Mouse (Mus musculus) neural tube, embryonic 13.5 days (tissue): Measurements from ENCODE around the gene Tpt1. TPM values are rescaled to one million over a fixed set of nuclear protein-coding genes. Genes with fewer than 3 reads are reported as not detected.

Experiments used
- ATAC-seq: fragments of 200-750 bp; cut with Nextera tagmentation; 2 replicates; pipeline ENCODE4 v1.8.0; 2017; ENCODE audit warnings: low read depth, mild to moderate bottlenecking, moderate TSS enrichment, moderate library complexity
- H3K27ac ChIP-seq: fragments of 300-500 bp; sonication (generic); replicated peaks from 2 replicates; pipeline ENCODE4 v1.5.1; 2015; ENCODE audit warnings: moderate library complexity, mild to moderate bottlenecking, inconsistent platforms
- H3K27me3 ChIP-seq: fragments of 300-500 bp; sonication (generic); 2 replicates; pipeline ENCODE4 v1.6.1; 2015; ENCODE audit warnings: mild to moderate bottlenecking, inconsistent platforms
- H3K36me3 ChIP-seq: fragments of 300-500 bp; sonication (generic); 2 replicates; pipeline ENCODE4 v1.6.1; 2015; ENCODE audit warnings: mild to moderate bottlenecking, inconsistent platforms
- H3K4me1 ChIP-seq: fragments of 300-500 bp; sonication (generic); replicated peaks from 2 replicates; pipeline ENCODE4 v1.6.1; 2015; ENCODE audit warnings: inconsistent platforms
- H3K4me2 ChIP-seq: fragments of 300-500 bp; sonication (generic); 2 replicates; pipeline ENCODE4 v1.6.1; 2015; ENCODE audit warnings: inconsistent platforms, mild to moderate bottlenecking, moderate library complexity
- H3K4me3 ChIP-seq: fragments of 300-500 bp; sonication (generic); 2 replicates; pipeline ENCODE4 v1.5.1; 2015; ENCODE audit warnings: mild to moderate bottlenecking, inconsistent platforms
- H3K9ac ChIP-seq: fragments of 300-500 bp; sonication (generic); 2 replicates; pipeline ENCODE4 v1.6.1; 2015; ENCODE audit warnings: moderate library complexity, mild to moderate bottlenecking, inconsistent platforms
- H3K9me3 ChIP-seq: fragments of 300-500 bp; sonication (generic); 2 replicates; pipeline ENCODE4 v1.6.1; 2016; ENCODE audit warnings: inconsistent platforms
- WGBS: fragments of 180-500 bp; shearing (Covaris S2); methylation state at CpG from one replicate; pipeline ENCODE4 v1.1.7; 2015; 5-methylcytosine and 5-hydroxymethylcytosine counted together
- polyA plus RNA-seq: library from polyadenylated mRNA; unstranded; fragments of >200 nt; fragmentation: Nextera tagmentation; extraction: Ambion mirVana; gene quantifications from 2 replicates; pipeline ENCODE4 v1.2.1, GENCODE M21; 2015

Gene Tpt1
- 917 and 951 TPM in 2 replicates for polyA plus RNA-seq

DNA sequence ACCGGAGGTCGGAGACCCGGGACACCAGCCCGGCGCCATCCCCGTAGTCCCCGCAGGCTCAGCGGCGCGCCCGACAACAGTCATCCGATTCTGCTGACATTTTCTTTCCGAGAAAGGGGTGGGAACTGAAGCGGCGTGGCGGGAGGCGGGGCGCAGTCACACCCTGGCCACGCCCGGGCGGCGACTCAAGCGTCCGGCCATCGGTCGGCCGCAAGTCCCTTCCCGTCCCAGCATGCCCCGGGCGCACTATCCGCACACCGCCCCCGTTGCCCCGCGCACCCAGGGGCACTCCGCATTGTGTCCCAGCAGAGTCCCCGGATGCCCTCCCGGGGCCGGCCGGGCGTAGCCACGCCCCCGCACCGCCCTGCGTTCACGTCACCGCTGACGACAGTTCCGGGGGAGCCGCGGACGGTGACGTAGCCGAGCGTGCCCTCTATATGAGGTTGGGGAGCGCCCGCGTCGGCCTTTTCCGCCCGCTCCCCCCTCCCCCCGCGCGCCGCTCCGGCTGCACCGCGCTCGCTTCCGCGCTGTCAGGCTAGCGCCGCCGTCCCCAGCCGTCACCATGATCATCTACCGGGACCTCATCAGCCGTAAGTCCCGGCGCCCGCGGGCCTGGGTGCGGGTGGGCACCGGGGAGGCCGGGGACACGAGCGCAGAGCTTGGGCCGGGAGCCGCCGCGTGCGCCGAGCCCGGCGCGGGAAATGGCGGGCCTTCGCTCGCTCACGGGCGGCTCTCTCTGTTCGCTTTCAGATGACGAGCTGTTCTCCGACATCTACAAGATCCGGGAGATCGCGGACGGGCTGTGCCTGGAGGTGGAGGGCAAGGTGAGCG is at the start of gene Tpt1:
Gene Tpt1, plus strand, starts transcription at position 227 of the 831 bp plus-strand sequence.
- Histone ChIP-seq H3K27ac (peak within 1 kb of the TSS; percentile 99), H3K27me3 (no peaks in the 10 kb centered on the region), H3K4me3 (peak within 1 kb of the TSS; percentile 73), H3K9me3 (no peaks in the 10 kb centered on the region), H3K4me2 (peak within 1 kb of the TSS; percentile 74), H3K4me1 (peaks cover 44% of the 10 kb centered on the region), H3K9ac (peak within 1 kb of the TSS; percentile 96), H3K36me3 (peaks cover 36% of the 10 kb centered on the region)
- under 1% methylated on average over 106 of the region's 108 CpGs for WGBS
- ATAC-seq: peak; percentile 98

GRCm38 (mm10) chr14:75795918-75796317 is 49.0 kb upstream of the Tpt1 start:
- no peak for ATAC-seq
- Histone ChIP-seq H3K4me3 (no peak overlapping the region), H3K4me1 (no peaks in the 10 kb centered on the region), H3K36me3 (no peaks in the 10 kb centered on the region), H3K9me3 (no peaks in the 10 kb centered on the region), H3K27me3 (no peaks in the 10 kb centered on the region), H3K4me2 (no peak overlapping the region), H3K27ac (no peak overlapping the region), H3K9ac (no peak overlapping the region)
- 91% methylated on average over 4 of the region's 4 CpGs for WGBS

- H3K4me2 ChIP-seq: no peak overlapping the region
- no peak for ATAC-seq
- no peak overlapping the region for H3K4me3 ChIP-seq
- 38% methylated on average over 5 of the region's 5 CpGs for WGBS
- no peak overlapping the region for H3K27ac ChIP-seq
- H3K27me3 ChIP-seq: no peaks in the 10 kb centered on the region
- no peaks in the 10 kb centered on the region for H3K36me3 ChIP-seq
- no peak overlapping the region for H3K9ac ChIP-seq
- no peaks in the 10 kb centered on the region for H3K9me3 ChIP-seq
- no peaks in the 10 kb centered on the region for H3K4me1 ChIP-seq
Observed at GRCm38 (mm10) chr14:75797769-75798386, 47.0 kb upstream of the Tpt1 start.

- H3K4me3 ChIP-seq: no peak overlapping the region
- H3K9me3 ChIP-seq: no peaks in the 10 kb centered on the region
- no peaks in the 10 kb centered on the region for H3K36me3 ChIP-seq
- ATAC-seq: no peak
- H3K27me3 ChIP-seq: no peaks in the 10 kb centered on the region
- H3K4me2 ChIP-seq: no peak overlapping the region
- H3K27ac ChIP-seq: no peak overlapping the region
- H3K4me1 ChIP-seq: no peaks in the 10 kb centered on the region
- no peak overlapping the region for H3K9ac ChIP-seq
- WGBS: 69% methylated on average over 8 of the region's 8 CpGs
Observed at GRCm38 (mm10) chr14:75807800-75808199, 37.1 kb upstream of the Tpt1 start.

GRCm38 (mm10) chr14:75809931-75810330 is 35.0 kb upstream of the Tpt1 start:
- Histone ChIP-seq H3K4me1 (no peaks in the 10 kb centered on the region), H3K36me3 (no peaks in the 10 kb centered on the region), H3K27me3 (no peaks in the 10 kb centered on the region), H3K27ac (no peak overlapping the region), H3K4me2 (no peak overlapping the region), H3K9me3 (no peaks in the 10 kb centered on the region), H3K9ac (no peak overlapping the region), H3K4me3 (no peak overlapping the region)
- no peak for ATAC-seq
- WGBS: 76% methylated on average over 6 of the region's 6 CpGs

DNA sequence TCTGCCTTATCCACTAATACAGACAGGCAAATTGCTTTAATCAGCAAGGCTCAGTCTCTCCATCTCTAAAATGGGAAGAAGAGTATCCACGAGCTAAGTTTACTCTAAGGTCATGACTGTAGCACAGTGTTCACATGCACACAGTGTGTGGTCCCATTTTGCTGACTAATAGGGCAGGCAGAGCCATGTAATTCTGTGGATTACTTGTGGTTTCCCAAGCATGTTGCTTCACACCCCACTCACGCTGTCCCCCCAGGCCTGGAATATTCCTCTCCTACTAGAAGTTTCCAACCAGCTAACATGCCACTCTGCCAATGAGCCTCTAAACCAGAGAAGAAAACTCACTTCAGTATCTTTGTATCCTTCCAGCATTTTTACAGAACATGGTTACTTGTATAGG is 26.4 kb upstream of the Tpt1 start:
- no peak overlapping the region for H3K9ac ChIP-seq
- H3K27me3 ChIP-seq: no peaks in the 10 kb centered on the region
- no peak overlapping the region for H3K27ac ChIP-seq
- H3K4me3 ChIP-seq: no peak overlapping the region
- no peaks in the 10 kb centered on the region for H3K36me3 ChIP-seq
- no peaks in the 10 kb centered on the region for H3K4me1 ChIP-seq
- ATAC-seq: no peak
- H3K9me3 ChIP-seq: no peaks in the 10 kb centered on the region
- 93% methylated on average over 2 of the region's 2 CpGs for WGBS
- no peak overlapping the region for H3K4me2 ChIP-seq

DNA sequence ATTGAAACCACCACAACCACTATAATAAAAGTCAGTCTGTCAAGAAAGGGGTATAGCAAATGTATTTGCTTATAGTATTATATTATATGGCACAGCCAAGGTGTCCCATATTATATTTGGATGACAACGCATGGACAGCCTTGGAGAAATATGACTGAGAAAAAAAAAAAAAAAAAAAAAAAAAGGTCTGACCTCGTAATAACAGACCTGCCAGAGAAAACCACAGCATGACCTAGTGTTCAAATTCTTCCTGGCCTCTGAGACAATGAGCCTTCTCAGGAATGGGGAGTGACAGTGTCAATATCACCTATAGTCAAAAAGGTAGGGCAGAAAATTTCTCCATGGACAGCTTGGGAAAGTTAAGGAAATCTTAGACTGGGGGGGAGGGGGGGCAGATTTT is 25.6 kb upstream of the Tpt1 start:
- no peak overlapping the region for H3K4me3 ChIP-seq
- no peaks in the 10 kb centered on the region for H3K9me3 ChIP-seq
- H3K4me1 ChIP-seq: no peaks in the 10 kb centered on the region
- no peaks in the 10 kb centered on the region for H3K27me3 ChIP-seq
- H3K36me3 ChIP-seq: no peaks in the 10 kb centered on the region
- H3K4me2 ChIP-seq: no peak overlapping the region
- no peak for ATAC-seq
- H3K27ac ChIP-seq: no peak overlapping the region
- no peak overlapping the region for H3K9ac ChIP-seq
- 87% methylated on average over 2 of the region's 2 CpGs for WGBS

- WGBS: 85% methylated on average over 5 of the region's 5 CpGs
- Histone ChIP-seq H3K9me3 (no peaks in the 10 kb centered on the region), H3K9ac (no peak overlapping the region), H3K4me1 (no peaks in the 10 kb centered on the region), H3K27me3 (no peaks in the 10 kb centered on the region), H3K27ac (no peak overlapping the region), H3K4me3 (no peak overlapping the region), H3K36me3 (no peaks in the 10 kb centered on the region), H3K4me2 (no peak overlapping the region)
- no peak for ATAC-seq
Observed at GRCm38 (mm10) chr14:75820007-75820406, 24.9 kb upstream of the Tpt1 start.

DNA sequence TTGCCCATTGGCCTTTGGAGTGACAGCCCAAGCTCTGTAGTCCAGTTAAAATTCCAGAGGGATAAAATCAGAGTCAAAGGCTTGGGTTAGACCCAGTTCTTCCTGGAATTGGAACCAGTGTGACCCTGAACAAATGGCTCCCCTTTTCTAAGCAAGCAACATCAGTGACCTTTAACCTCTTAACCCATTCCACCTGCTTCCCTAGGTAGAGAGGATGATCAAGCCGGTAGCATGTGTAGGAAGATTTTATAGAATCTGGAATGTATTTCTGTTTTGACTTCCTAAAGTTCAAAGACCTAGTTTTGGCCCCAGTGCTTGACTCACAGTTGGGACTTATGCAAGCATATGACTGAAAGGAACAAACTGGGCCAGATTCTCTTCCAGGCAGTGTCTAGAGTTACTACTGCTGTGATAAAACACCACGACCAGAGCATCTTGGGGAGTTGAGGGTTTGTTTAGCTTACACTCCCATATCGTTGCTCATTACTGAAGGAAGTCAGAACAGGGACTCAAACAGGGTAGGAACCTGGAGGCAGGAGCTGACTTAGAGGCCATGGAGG is 18.0 kb upstream of the Tpt1 start:
- Histone ChIP-seq H3K4me2 (no peak overlapping the region), H3K4me1 (peaks cover 12% of the 10 kb centered on the region), H3K9ac (no peak overlapping the region), H3K27ac (no peak overlapping the region), H3K27me3 (peaks cover 20% of the 10 kb centered on the region), H3K36me3 (no peaks in the 10 kb centered on the region), H3K4me3 (no peak overlapping the region), H3K9me3 (no peaks in the 10 kb centered on the region)
- ATAC-seq: no peak
- WGBS: 70% methylated on average over 3 of the region's 3 CpGs

DNA sequence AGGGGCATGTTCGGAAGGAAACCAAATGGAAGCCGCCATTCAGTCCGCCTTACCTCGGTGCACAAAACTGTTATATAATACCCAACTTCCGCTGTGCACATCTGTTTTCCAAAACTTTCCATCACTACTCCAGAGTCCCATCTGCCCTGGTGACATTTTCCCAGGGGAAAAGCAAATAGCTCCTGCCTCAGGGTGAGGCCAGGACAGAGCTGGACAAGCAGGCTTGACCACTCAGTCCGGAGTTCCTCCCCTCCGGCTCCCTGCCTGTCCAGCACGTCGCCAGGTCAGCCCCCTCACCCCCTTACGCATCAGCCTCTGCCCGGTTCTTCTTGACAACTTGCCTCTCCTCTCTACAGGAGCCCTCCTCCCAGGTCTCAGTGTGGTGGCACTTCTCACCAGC is 16.7 kb upstream of the Tpt1 start:
- H3K4me1 ChIP-seq: peaks cover 13% of the 10 kb centered on the region
- H3K9ac ChIP-seq: no peak overlapping the region
- H3K4me2 ChIP-seq: peak overlapping the region; percentile 60
- H3K27ac ChIP-seq: no peak overlapping the region
- H3K9me3 ChIP-seq: no peaks in the 10 kb centered on the region
- no peak overlapping the region for H3K4me3 ChIP-seq
- no peak for ATAC-seq
- H3K27me3 ChIP-seq: peaks cover 20% of the 10 kb centered on the region
- 39% methylated on average over 11 of the region's 11 CpGs for WGBS
- no peaks in the 10 kb centered on the region for H3K36me3 ChIP-seq

DNA sequence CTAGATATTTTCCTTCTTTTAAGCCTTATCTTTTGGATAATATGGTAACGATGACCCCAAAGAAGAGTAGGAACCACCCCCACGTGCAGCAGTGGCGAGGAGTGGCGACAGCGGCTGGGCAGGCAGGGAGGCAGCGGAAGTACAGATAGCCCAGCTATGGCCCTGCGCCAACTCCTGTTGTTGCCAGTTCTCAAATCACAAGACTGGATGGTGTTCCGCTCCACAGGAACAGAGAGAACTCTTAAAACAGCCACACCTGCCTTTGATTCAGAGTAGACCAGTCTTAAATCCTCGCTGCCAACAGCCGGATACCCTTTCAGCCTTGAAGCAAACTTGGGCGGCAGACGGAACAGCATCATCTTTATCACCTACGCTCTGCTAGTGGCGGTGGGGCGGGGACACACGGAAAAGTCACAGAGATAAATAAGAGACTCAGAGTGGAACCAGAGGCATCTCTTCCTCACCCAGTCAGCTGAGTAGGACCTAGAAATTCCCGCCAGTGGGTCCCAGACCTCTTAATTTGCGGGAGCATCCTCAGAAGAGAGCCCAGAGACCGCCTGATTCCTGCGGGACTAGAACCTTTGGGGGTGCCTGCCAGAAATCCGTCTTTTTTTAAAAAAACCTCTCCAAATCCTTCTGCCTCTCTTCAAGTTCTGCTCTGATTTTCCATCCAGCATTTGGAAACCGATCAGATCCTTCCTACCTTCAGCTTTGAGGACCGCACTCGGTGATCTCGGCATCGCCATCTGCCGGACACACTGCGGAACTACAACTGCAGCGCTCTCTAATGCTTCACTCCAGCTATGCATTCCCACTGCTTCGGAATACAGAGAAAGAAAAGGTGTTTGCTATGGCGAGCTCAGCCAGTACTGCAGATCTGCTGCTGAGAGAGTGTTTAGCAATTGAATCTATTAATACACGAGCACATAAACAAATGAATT is 15.8 kb upstream of the Tpt1 start:
- H3K9ac ChIP-seq: peak overlapping the region; percentile 32
- no peak overlapping the region for H3K27ac ChIP-seq
- ATAC-seq: peak; percentile 61; the same call in 1 of the 2 replicates
- no peaks in the 10 kb centered on the region for H3K36me3 ChIP-seq
- WGBS: 5% methylated on average over 32 of the region's 32 CpGs
- H3K4me1 ChIP-seq: peaks cover 22% of the 10 kb centered on the region
- H3K4me3 ChIP-seq: peak overlapping the region; percentile 34
- H3K4me2 ChIP-seq: peak overlapping the region; percentile 60
- H3K9me3 ChIP-seq: no peaks in the 10 kb centered on the region
- H3K27me3 ChIP-seq: peaks cover 20% of the 10 kb centered on the region
